Mouse (Mus musculus) right cerebral cortex, postnatal 4 days (tissue): ENCODE measurements around the gene Hmgxb4.

Experiments used
- DNase-seq: peaks from one replicate; pipeline ENCODE4 v3.0.0-alpha.2; 2022

Hmgxb4 gene

GRCm38 (mm10) chr8:75074876-75075275, 81.7 kb downstream of the Hmgxb4 start:
- no peak for DNase-seq

GRCm38 (mm10) chr8:75078215-75078614, 85.1 kb downstream of the Hmgxb4 start:
- DNase-seq = no peak

DNA sequence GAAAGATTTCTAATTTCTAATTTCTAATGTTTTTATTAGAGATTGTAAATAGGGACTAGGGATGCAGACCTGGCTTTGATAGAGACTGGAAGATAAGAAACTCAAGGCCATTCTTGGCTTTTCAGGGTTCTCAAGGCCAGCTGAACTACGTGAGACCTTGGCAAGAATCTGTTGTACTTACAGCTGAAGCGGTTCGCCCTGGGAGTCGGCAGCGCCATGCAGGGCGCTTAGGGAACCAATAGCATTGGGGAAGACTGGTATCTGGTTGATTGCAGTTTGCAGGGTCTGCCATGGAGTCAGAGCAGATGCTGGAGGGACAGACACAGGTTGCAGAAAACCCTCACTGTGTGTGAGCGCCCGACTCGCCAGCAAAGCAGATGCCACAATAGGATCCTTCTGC, 85.7 kb downstream of the Hmgxb4 start:
- DNase-seq = no peak
